Mouse (Mus musculus) adrenal gland (tissue): ENCODE results near the gene Olfr183.
"Not testable (repeated sequence)": the region's sequence is repeated elsewhere in the genome, so short reads cannot be mapped to it uniquely, and the experiment has no call there.

Source experiments
- intact Hi-C: fragments of 180-260 bp; cut with DNase I; formaldehyde crosslinking; loops from one replicate; pipeline ENCODE4 v1.15.1; 2025
- long read RNA-seq, 2 experiments: library from polyadenylated mRNA; unstranded; transcript quantifications; one replicate each; pipeline ENCODE4 v2.0.0; 2020; ENCODE audit warnings: borderline replicate concordance in 1 of 2; ENCODE audit not compliant: insufficient replicate concordance in 1 of 2

Olfr183 gene
- long read RNA-seq, experiment 1, result 0 reads
- long read RNA-seq, experiment 2, result 0 reads

GRCm38 (mm10) chr16:58995057-58995456, at the start of gene Olfr183:
Gene Olfr183 (plus strand): TSS chr16:58995357.
- intact Hi-C loops, result no loop called here

GRCm38 (mm10) chr16:59007146-59007545, 12.0 kb downstream of the Olfr183 start:
- intact Hi-C loops, result no loop called here

GRCm38 (mm10) chr16:59013357-59014018, 18.3 kb downstream of the Olfr183 start:
- intact Hi-C loops, result no loop called here

- intact Hi-C loops, result no loop called here
Observed at GRCm38 (mm10) chr16:59030191-59030590, 35.0 kb downstream of the Olfr183 start, which contains the start of gene Olfr186. Gene Olfr186 (minus strand): TSS chr16:59030291.

GRCm38 (mm10) chr16:59039710-59040109, 44.6 kb downstream of the Olfr183 start, which contains the start of gene Olfr187:
Gene Olfr187 (minus strand): TSS chr16:59039767.
- intact Hi-C loops, result no loop called here

- intact Hi-C loops, result no loop called here
Observed at GRCm38 (mm10) chr16:59045835-59046234, 50.7 kb downstream of the Olfr183 start.

- intact Hi-C loops, result no loop called here
Observed at GRCm38 (mm10) chr16:59047579-59047978, 52.4 kb downstream of the Olfr183 start.

GRCm38 (mm10) chr16:59048860-59049259, 53.7 kb downstream of the Olfr183 start:
- intact Hi-C loops, result no loop called here

GRCm38 (mm10) chr16:59049286-59049685, 54.1 kb downstream of the Olfr183 start:
- intact Hi-C loops, result not testable (repeated sequence)
